Mouse (Mus musculus) limb, embryonic 13.5 days (tissue): ENCODE data around the gene Ppat. TPM values are rescaled to one million over a fixed set of nuclear protein-coding genes. Genes with fewer than 3 reads are reported as not detected.
"Not testable (repeated sequence)": the region's sequence is repeated elsewhere in the genome, so short reads cannot be mapped to it uniquely, and the experiment has no call there.

Source experiments
- ATAC-seq: fragments of 200-750 bp; cut with Nextera tagmentation; 2 replicates; pipeline ENCODE4 v1.8.0; 2017; ENCODE audit warnings: low read depth, moderate number of reproducible peaks, moderate TSS enrichment; ENCODE audit not compliant: low FRiP score
- H3K27ac ChIP-seq: fragments of 300-500 bp; sonication (generic); 2 replicates; pipeline ENCODE4 v1.5.1; 2015; ENCODE audit warnings: inconsistent platforms, mild to moderate bottlenecking, moderate library complexity
- H3K27me3 ChIP-seq: fragments of 300-500 bp; sonication (generic); 2 replicates; pipeline ENCODE4 v1.6.1; 2015; ENCODE audit warnings: mild to moderate bottlenecking, inconsistent platforms
- H3K36me3 ChIP-seq: fragments of 300-500 bp; sonication (generic); 2 replicates; pipeline ENCODE4 v1.6.1; 2015; ENCODE audit warnings: inconsistent platforms, mild to moderate bottlenecking, moderate library complexity
- H3K4me1 ChIP-seq: fragments of 300-500 bp; sonication (generic); 2 replicates; pipeline ENCODE4 v1.6.1; 2015; ENCODE audit warnings: inconsistent platforms
- H3K4me2 ChIP-seq: fragments of 300-500 bp; sonication (generic); replicated peaks from 2 replicates; pipeline ENCODE4 v1.6.1; 2015; ENCODE audit warnings: inconsistent platforms, mild to moderate bottlenecking, moderate library complexity
- H3K4me3 ChIP-seq: fragments of 300-500 bp; sonication (generic); 2 replicates; pipeline ENCODE4 v1.5.1; 2015; ENCODE audit warnings: moderate library complexity, mild to moderate bottlenecking, inconsistent platforms
- H3K9ac ChIP-seq: fragments of 300-500 bp; sonication (generic); 2 replicates; pipeline ENCODE4 v1.6.1; 2015; ENCODE audit warnings: mild to moderate bottlenecking, inconsistent platforms
- H3K9me3 ChIP-seq: fragments of 300-500 bp; sonication (generic); 2 replicates; pipeline ENCODE4 v1.6.1; 2016; ENCODE audit warnings: inconsistent platforms
- WGBS: fragments of 180-500 bp; shearing (Covaris S2); methylation state at CpG from one replicate; pipeline ENCODE4 v1.1.7; 2015; 5-methylcytosine and 5-hydroxymethylcytosine counted together
- polyA plus RNA-seq: library from polyadenylated mRNA; unstranded; fragments of >200 nt; fragmentation: Nextera tagmentation; extraction: Ambion mirVana; gene quantifications from 2 replicates; pipeline ENCODE4 v1.2.1, GENCODE M21; 2015

Gene Ppat
- polyA plus RNA-seq, 1 experiment from 2014 or later = 25.4 TPM

DNA sequence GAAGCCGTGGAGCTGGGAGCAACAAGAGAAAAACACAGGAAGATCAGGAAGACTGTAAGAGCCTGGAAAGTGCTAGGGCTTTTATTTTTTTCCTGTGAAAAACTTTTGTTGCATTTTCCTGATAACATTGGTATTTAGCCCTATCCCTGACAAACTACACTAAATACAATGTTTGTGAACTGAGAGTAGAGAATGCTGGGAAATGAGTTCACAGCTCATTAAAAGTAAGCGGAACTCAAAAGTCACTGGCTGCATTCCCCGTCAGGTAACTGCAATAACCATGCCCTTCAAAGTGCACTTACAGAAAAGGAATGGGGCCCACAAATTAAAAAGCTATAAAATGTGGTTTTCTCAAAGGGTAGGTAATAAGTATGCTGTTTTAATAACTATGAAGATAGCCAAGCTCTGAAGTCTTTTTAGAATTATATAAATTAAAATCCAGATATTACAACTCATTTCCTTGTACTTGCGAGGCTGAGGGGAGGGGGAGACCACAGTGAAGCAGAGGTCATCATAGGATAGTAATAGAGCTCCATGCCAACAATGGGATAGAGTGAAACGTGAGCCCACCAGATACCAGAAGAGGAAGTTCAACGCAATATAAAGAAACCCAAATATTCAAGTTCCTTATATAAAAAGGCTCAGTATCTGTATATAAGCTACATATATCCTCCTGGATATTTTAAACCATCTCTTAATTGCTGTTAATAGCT lies 6.3 kb downstream of the Ppat start:
- Histone ChIP-seq H3K9me3 (no peaks in the 10 kb centered on the region), H3K4me1 (peaks cover 27% of the 10 kb centered on the region), H3K36me3 (peaks cover 20% of the 10 kb centered on the region), H3K4me2 (no peak overlapping the region), H3K4me3 (no peak overlapping the region), H3K27ac (no peak overlapping the region), H3K9ac (no peak overlapping the region), H3K27me3 (no peaks in the 10 kb centered on the region)
- WGBS = 38% methylated on average over 6 of the region's 6 CpGs
- no peak for ATAC-seq

DNA sequence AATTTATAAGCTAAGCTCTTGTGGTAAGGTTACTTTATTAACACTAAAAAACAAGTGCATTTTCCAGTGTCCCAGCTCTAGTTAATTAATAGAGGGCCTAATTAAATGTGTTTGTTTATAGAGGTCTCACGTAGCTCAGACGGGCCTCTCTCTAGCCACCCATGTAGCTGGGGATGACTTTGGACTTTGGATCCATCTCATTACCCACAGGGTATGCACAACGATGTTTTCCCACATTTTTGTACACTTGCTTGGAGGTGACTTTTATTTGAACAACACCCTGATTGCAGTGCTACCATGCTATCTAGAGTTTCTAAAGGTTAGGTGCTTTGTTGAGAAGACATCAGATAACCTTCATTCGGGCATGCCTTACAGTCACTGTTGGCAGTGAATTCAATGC lies 8.9 kb downstream of the Ppat start:
- H3K27me3 ChIP-seq = no peaks in the 10 kb centered on the region
- peaks cover 18% of the 10 kb centered on the region for H3K4me1 ChIP-seq
- no peak for ATAC-seq
- H3K9me3 ChIP-seq = no peaks in the 10 kb centered on the region
- H3K36me3 ChIP-seq = peaks cover 21% of the 10 kb centered on the region
- H3K27ac ChIP-seq = no peak overlapping the region
- H3K4me3 ChIP-seq = no peak overlapping the region
- WGBS = 77% methylated on average over 4 of the region's 4 CpGs
- no peak overlapping the region for H3K4me2 ChIP-seq
- H3K9ac ChIP-seq = no peak overlapping the region

DNA sequence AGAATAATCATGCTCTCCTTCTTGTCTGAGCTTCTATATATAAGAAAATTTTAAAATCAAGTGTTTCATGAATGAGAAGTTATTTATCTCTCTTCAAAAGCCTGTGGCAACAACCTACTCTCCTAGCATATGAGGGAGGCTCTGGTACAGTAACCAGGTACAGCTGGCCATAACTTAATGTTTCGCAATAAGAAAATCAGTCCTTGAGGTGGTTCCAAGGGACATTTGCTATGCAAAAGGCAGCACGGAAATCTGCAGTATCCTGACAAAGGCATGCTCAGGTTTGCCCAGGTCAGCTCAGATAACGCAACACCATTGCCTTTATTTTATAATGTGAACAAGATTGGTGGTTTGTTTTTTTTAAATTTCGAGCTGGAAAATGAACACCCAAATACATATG lies 9.4 kb downstream of the Ppat start:
- Histone ChIP-seq H3K9me3 (no peaks in the 10 kb centered on the region), H3K9ac (no peak overlapping the region), H3K4me1 (peaks cover 14% of the 10 kb centered on the region), H3K4me3 (no peak overlapping the region), H3K27ac (no peak overlapping the region), H3K4me2 (no peak overlapping the region), H3K27me3 (no peaks in the 10 kb centered on the region), H3K36me3 (peaks cover 21% of the 10 kb centered on the region)
- WGBS = 83% methylated on average over 4 of the region's 4 CpGs
- no peak for ATAC-seq

DNA sequence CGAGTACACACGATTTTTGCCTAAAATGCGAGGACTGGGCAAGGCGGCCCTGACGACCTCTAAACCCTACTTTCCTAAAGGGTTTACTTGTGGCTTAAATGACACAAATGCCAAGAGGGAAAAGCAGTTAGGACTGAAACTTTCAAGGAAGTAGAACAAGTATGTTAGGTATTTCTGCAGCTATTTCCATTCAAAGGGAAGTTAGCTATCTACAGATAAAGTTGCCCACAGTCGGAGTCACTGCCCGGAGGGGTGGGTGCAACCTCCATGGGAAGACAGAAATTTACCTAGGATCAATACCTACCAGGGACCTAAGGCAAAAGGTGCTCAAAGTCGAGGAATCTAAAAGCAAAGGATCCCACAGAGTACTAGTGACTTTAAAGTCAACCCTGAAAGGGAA lies 11.7 kb downstream of the Ppat start:
- Histone ChIP-seq H3K36me3 (peaks cover 14% of the 10 kb centered on the region), H3K4me3 (no peak overlapping the region), H3K27me3 (no peaks in the 10 kb centered on the region), H3K4me2 (no peak overlapping the region), H3K9ac (no peak overlapping the region), H3K4me1 (peaks cover under 1% of the 10 kb centered on the region; the same call in 1 of the 2 replicates), H3K27ac (no peak overlapping the region), H3K9me3 (no peaks in the 10 kb centered on the region)
- ATAC-seq = no peak
- 94% methylated on average over 8 of the region's 8 CpGs for WGBS

DNA sequence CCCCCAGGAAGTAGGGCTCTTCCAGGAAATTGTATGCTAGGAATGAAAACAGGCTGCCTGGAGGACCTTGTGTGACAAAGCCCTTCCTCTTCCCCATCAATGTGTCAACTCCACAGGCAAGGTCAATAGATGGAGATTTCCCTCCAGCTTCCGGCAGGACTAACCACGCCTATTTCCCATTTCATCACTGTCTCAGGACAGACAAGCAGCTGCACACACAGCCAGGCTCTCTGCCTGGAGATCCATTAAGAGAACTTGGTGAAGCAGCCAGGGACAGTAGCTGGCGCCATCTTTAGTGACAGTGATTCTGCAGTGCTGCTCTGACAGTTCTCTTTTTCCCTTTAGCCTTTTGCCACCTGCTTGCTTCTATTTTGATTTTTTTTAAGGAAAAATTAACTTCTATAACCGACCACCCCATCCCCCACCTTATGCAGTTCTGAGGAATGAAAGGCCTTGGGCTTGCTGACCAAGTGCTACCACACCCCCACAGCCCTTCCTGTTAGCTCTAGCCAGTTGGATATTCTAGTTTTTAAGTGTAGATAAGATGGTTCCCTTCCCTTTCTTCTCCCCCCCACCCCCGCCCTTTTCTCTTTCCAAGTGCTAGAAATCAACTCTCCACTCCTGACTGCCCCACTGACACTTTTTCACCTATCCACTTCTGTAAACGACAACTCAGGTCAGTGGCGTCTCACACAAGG lies 22.0 kb downstream of the Ppat start:
- H3K9me3 ChIP-seq = no peaks in the 10 kb centered on the region
- H3K9ac ChIP-seq = no peak overlapping the region
- ATAC-seq = no peak
- H3K4me2 ChIP-seq = no peak overlapping the region
- H3K4me1 ChIP-seq = peaks cover 18% of the 10 kb centered on the region
- no peak overlapping the region; the same call in 1 of the 2 replicates for H3K27ac ChIP-seq
- H3K27me3 ChIP-seq = no peaks in the 10 kb centered on the region
- WGBS = 74% methylated on average over 7 of the region's 7 CpGs
- H3K36me3 ChIP-seq = peaks cover 28% of the 10 kb centered on the region
- no peak overlapping the region for H3K4me3 ChIP-seq

DNA sequence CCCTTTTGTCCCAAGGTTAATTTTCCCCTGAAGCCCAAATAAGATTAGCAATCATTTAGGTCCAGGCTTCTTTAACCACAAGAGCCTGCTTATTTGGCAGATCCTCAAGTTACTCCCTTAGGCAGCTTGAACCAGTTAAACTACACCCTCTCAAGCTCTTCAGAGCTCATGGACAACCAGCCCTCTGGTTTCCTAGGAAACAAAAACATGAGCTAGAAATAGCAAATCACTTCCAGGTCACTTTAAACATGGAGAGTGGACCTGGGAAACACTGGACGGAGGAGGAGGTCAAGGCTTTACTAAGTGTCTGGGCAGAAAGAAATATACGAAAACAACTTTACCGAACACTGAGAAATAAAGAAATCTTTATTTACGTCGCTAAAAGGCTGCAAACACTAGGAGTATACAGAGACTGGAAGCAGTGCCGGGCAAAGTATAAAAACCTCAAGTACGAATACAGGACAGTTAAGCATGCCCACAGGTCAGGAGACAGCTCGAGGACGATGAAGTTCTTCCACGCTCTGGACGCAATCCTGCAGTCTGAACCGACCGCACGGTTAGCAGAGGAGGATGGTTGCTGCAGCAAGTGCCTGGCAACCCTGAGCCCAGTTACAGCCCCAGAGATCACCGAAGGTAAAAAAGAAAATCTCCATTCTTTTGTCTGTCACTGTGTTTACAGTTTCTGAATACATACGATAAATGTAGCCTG lies 23.1 kb downstream of the Ppat start:
- H3K27me3 ChIP-seq = no peaks in the 10 kb centered on the region
- ATAC-seq = peak; percentile 59
- peak overlapping the region; percentile 44; the same call in 1 of the 2 replicates for H3K27ac ChIP-seq
- H3K36me3 ChIP-seq = peaks cover 31% of the 10 kb centered on the region
- 73% methylated on average over 16 of the region's 16 CpGs for WGBS
- no peaks in the 10 kb centered on the region for H3K9me3 ChIP-seq
- no peak overlapping the region for H3K4me3 ChIP-seq
- no peak overlapping the region for H3K9ac ChIP-seq
- H3K4me1 ChIP-seq = peaks cover 18% of the 10 kb centered on the region
- 0 out of 2 replicates have a peak overlapping the region, but pooled peaks have one; percentile 12 for H3K4me2 ChIP-seq

DNA sequence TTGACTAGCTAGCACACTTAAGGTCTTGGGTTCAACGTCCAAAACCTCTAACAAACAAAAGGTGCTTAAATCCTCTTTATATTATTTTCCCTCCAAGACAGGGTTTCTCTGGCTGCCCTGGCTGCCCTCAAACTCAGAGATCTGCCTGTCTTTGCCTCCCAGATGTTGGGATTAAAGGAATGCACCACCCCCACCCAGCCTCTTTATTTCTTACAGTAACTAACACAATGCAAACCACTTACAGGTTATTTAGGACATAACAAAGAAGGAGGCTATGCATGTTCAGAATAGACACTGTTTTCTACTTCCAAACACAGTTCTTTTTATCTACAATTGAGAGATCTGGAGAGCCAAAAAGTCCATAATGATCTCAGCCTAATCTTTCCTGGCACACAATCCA lies 27.1 kb downstream of the Ppat start:
- ATAC-seq = no peak
- H3K36me3 ChIP-seq = peaks cover 67% of the 10 kb centered on the region
- no peak overlapping the region for H3K9ac ChIP-seq
- H3K4me3 ChIP-seq = no peak overlapping the region
- WGBS = 78% methylated on average over 1 of the region's 1 CpGs
- H3K4me1 ChIP-seq = peaks cover 18% of the 10 kb centered on the region
- H3K27ac ChIP-seq = no peak overlapping the region
- H3K4me2 ChIP-seq = no peak overlapping the region
- H3K9me3 ChIP-seq = no peaks in the 10 kb centered on the region
- no peaks in the 10 kb centered on the region for H3K27me3 ChIP-seq

DNA sequence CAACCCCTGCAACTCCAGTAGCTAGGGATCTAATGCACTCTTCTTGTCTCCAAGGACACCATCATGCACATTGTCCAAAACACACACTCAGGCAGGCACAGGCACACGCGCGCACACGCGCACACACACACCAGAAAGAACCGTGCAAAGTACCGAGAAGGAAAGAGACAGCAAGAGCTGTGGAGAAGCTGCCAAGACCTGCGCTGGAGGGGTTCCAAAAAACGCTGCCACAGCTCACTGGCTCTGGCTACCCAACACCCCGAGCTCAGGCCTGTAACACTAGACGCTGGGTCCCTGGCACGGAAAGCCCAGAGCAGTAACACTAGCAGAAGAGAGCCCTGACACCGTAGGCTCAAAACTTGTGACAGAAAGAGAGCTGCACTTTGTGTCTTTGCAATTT lies 27.9 kb downstream of the Ppat start:
- 89% methylated on average over 13 of the region's 13 CpGs for WGBS
- H3K9me3 ChIP-seq = no peaks in the 10 kb centered on the region
- H3K9ac ChIP-seq = no peak overlapping the region
- H3K36me3 ChIP-seq = peaks cover 75% of the 10 kb centered on the region
- H3K4me2 ChIP-seq = no peak overlapping the region
- H3K4me1 ChIP-seq = peaks cover 11% of the 10 kb centered on the region
- H3K4me3 ChIP-seq = no peak overlapping the region
- no peak overlapping the region; the same call in 1 of the 2 replicates for H3K27ac ChIP-seq
- H3K27me3 ChIP-seq = no peaks in the 10 kb centered on the region
- ATAC-seq = no peak

DNA sequence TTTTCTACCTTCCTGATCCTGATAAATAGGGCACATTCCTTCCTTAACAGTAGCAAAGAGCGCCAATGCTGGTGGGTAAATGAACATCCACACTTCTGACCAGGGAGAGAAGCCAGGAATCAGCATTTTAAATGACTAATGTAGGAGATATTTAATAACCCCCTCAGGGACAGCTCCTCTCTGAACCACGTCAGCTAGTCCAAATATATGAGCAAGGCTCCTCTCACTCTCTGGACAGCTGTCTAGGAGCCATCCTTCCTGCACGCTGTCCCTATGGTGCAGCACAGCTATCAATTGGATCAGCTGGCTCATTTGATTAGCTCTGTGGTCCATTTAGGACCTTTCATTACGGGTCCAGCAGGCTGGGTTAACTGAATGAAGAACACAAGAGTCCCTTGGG lies 28.5 kb downstream of the Ppat start:
- WGBS = 89% methylated on average over 4 of the region's 4 CpGs

DNA sequence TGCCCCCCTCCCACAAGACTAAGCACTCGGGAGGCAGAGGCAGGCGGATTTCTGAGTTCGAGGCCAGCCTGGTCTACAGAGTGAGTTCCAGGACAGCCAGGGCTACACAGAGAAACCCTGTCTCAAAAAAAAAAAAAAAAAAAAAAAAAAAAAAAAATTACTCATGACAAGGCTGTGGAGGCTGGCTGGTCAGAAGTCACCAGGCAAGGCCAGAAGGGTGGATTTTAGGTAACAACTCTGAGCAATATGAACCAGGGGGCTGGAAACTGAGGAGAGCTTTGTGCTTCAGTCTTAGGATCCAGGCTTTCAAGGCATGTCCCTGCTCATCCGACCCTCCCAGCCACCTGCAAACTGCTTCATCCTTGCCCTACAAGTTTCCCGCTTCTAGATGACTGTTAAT lies 38.9 kb downstream of the Ppat start:
- not testable (repeated sequence) for H3K9me3 ChIP-seq, H3K4me2 ChIP-seq, H3K27ac ChIP-seq, H3K4me1 ChIP-seq, H3K27me3 ChIP-seq, H3K4me3 ChIP-seq, ATAC-seq, H3K9ac ChIP-seq
- 92% methylated on average over 5 of the region's 5 CpGs for WGBS
- peaks cover 32% of the 10 kb centered on the region for H3K36me3 ChIP-seq

More for the DNA sequence above, 28.5 kb downstream of the Ppat start:
- no peak overlapping the region for H3K4me3 ChIP-seq
- H3K4me1 ChIP-seq = peaks cover 5% of the 10 kb centered on the region; the same call in 1 of the 2 replicates
- H3K27ac ChIP-seq = no peak overlapping the region
- no peak overlapping the region for H3K9ac ChIP-seq
- H3K36me3 ChIP-seq = peaks cover 81% of the 10 kb centered on the region
- no peak for ATAC-seq
- H3K4me2 ChIP-seq = no peak overlapping the region
- H3K27me3 ChIP-seq = no peaks in the 10 kb centered on the region
- H3K9me3 ChIP-seq = no peaks in the 10 kb centered on the region

DNA sequence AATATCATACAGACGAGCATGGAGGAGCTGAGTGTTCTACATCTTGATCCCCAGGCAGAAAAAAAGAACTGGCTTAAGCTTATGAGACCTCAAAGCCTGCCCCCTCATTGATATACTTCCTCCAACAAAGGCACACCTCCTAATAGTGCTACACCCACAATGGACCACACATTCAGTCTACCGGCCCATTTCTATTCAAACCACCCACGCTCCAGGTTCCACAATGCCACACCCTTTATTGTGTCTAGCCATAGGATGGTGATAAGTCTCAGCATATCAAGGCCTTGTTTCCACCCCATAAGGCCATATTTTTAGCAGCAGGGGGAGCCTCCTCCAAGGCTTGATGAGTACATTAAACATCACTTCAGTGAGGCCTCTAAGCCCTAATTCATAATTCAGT lies 40.6 kb downstream of the Ppat start:
- Histone ChIP-seq H3K9me3 (no peaks in the 10 kb centered on the region), H3K27ac (no peak overlapping the region), H3K27me3 (no peaks in the 10 kb centered on the region), H3K4me3 (no peak overlapping the region), H3K36me3 (peaks cover 22% of the 10 kb centered on the region), H3K4me2 (no peak overlapping the region), H3K9ac (no peak overlapping the region), H3K4me1 (peaks cover 7% of the 10 kb centered on the region; the same call in 1 of the 2 replicates)
- 86% methylated on average over 3 of the region's 3 CpGs for WGBS
- ATAC-seq = no peak

DNA sequence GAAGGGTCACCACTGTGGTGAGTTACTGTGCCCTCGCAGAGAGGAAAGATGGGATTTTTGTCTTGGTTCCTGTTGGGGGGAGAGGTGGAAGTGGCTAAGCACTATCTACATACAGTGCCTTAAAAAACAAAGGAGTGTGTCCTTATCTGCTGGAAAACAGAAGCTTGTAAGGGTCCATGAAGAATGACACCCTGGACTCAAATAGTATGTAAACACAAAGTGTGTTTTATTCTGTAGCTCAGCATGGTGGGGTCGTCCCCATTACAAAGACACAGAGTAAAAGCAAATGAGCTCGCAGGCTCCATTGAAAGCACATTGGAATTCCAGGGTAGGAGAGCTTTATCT lies 45.3 kb downstream of the Ppat start:
- Histone ChIP-seq H3K27me3 (no peaks in the 10 kb centered on the region), H3K4me2 (peak overlapping the region; percentile 77), H3K9ac (peak overlapping the region; percentile 86), H3K4me3 (peak overlapping the region; percentile 69), H3K9me3 (no peaks in the 10 kb centered on the region), H3K4me1 (peaks cover 8% of the 10 kb centered on the region; the same call in 1 of the 2 replicates), H3K27ac (no peak overlapping the region), H3K36me3 (peaks cover 7% of the 10 kb centered on the region; the same call in 1 of the 2 replicates)
- WGBS = 50% methylated on average over 3 of the region's 3 CpGs
- no peak for ATAC-seq
